Mouse (Mus musculus) thymus, postnatal 10 days (tissue): ENCODE measurements around the gene Cyp4f17.
"Not testable (repeated sequence)": the region's sequence is repeated elsewhere in the genome, so short reads cannot be mapped to it uniquely, and the experiment has no call there.

Experiments used
- DNase-seq, 2 experiments: peaks; one replicate each; pipeline ENCODE4 v3.0.0; 2021; ENCODE audit warnings: low spot score in 2 of 2

Gene Cyp4f17

GRCm38 (mm10) chr17:32526341-32526740, 20.5 kb downstream of the Cyp4f17 start:
- not testable (repeated sequence) for DNase-seq

GRCm38 (mm10) chr17:32527748-32528147, 21.9 kb downstream of the Cyp4f17 start:
- no peak for DNase-seq

DNA sequence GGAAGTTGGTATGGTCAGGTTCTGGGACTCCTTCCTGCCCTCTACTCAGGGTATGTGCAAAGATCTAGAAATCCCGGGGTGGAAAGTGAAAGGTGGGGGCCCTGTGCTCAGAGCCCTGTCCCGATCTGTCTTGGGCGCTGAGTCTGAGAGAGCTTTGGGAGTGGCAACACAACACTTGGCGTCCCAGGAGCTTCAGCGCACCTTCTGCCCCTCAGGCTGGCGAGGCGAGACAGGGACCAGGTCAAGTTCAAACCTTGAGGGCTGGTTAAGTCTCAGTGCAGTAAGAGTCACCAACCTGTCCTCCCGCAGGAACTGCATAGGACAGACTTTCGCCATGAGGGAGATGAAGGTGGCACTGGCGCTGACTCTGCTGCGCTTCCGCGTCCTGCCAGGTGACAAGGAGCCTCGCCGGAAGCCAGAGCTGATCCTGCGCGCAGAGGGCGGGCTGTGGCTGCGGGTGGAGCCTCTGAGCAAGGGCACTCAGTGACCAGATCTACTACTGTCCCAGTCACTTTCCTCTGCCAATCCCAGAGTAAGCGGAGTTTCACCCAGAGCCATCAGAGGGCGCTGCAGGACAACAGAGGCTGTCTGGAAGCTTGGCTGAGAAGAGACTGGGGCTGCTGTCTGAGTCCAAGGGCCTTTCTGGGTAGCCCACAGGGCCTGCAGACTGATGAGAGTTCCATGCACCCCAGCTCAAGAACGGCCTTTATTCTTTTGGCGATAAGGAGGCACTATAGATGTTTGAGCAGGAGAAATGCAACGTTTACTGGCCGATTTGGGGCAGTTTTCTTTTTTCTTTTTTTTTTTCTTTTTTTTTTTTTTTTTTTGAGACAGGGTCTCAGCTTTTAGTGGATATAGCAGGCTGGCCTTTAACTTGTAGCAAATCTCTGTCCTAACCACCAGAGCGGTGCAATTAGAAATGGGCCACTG, 22.8 kb downstream of the Cyp4f17 start:
- DNase-seq, result peak; percentile 87 to 92

DNA sequence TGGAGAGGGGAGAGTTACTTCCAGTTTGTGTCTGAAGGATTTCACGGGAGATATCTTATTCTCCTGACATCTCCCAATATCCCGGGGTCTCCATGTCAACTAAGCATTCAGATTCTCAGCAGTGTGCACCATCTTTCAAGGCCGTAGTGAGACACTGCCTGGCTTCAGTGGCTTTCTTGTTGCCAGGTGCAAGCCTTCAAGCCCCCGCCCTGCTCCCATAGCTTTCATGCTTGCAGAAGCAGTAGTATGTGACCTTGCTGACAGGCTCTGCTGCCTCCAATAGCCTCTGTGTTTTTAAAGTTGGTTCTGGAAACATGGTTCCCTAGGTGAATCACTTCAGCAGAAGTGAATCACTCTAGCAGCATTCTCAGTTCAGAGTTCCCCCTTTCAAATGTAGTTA, 26.5 kb downstream of the Cyp4f17 start:
- peak; percentile 62 to 76 for DNase-seq

- no peak for DNase-seq
These were observed 28.2 kb downstream of the Cyp4f17 start for GRCm38 (mm10) chr17:32534068-32534467.

- peak in 1 of 2 experiments; percentile 55 for DNase-seq
These were observed 30.4 kb downstream of the Cyp4f17 start, which contains the start of gene Cyp4f16 for GRCm38 (mm10) chr17:32536051-32536866. Gene Cyp4f16, plus strand, starts transcription at chr17:32536558.

GRCm38 (mm10) chr17:32536867-32537250, 31.0 kb downstream of the Cyp4f17 start:
- DNase-seq, result no peak

GRCm38 (mm10) chr17:32544792-32545191, 38.9 kb downstream of the Cyp4f17 start:
- not testable (repeated sequence) for DNase-seq

- not testable (repeated sequence) for DNase-seq
These were observed 44.5 kb downstream of the Cyp4f17 start for GRCm38 (mm10) chr17:32550377-32550776.

DNA sequence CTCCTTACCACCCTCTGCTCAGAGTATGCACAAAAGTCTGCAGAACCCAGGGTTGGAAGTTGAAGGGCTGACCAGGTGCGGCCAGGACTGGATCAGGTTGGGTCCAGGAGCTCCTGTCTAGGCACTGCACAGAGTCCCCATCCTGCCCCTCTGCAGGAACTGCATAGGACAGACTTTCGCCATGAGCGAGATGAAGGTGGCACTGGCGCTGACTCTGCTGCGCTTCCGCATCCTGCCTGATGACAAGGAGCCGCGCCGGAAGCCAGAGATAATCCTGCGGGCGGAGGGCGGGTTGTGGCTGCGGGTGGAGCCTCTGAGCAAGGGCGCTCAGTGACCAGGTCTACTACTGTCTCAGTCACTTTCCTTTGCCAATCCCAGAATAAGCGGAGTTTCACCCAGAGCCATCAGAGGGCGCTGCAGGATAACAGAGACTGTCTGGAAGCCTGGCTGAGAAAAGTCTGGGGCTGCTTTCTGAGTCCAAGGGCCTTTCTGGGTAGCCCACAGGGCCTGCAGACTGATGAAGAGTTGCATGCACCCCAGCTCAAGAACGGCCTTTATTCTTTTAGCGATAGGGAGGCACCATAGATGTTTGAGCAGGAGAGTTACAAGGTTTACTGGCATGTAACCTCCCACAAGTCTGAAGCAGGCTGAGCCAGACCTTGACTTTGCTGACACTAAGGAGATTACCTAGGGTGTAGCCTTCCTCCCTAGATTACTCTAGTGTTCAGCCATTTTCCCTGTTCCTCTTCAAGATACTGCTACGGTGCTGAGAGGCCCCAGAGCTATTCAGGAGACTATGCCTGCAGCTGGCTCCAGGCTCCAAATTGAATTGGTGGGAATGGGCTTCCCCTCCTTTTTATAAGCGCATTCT, 45.3 kb downstream of the Cyp4f17 start:
- DNase-seq, result peak; percentile 83 to 86

DNA sequence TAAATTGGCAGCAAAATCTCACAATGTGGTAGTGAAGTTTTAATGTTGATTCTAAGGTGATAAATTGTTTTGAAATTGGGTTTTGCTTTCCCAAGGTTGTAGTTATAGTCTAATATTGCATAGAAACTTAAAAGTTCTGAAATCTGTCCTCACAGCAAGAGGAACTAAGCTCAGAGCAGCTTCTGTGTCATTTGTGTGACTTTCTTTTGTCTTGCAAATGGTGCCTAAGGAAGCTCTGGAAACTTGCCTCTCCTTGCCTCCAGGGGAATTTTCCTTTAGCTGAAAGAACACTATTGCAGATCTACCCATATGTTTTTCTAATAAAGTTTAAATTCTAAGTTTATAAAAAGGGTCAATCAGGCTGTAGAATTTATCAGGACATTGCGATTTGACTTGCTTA, 47.2 kb downstream of the Cyp4f17 start:
- not testable (repeated sequence) for DNase-seq

GRCm38 (mm10) chr17:32554368-32554767, 48.5 kb downstream of the Cyp4f17 start:
- DNase-seq, result not testable (repeated sequence)

DNA sequence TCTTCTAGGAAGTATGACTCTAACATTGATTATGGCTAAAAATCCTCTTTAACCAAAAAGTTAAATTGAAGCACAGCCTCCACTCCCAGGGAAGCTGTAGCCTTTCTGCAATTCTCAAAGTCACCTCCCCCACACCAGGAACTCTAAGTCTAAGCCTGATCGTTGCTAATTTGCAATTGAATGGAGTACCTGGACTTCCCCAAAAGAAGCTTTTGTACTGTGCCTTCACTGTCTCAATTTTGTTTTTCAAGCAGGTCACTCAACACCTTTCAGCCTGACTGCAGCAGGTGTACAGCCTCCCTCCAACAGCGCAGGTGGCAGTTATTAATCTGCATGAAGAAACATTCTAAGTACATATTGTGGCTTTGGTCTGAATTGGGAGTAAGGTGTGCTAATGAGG, 57.5 kb downstream of the Cyp4f17 start:
- DNase-seq, result not testable (repeated sequence)

GRCm38 (mm10) chr17:32573286-32573685, 67.4 kb downstream of the Cyp4f17 start:
- DNase-seq, result peak; percentile 8 to 13

GRCm38 (mm10) chr17:32577496-32578186, 71.8 kb downstream of the Cyp4f17 start:
- no peak for DNase-seq
